Mouse (Mus musculus) cortical plate, adult 2 months (tissue): Measurements from ENCODE around the gene Timm13.
A peak's percentile ranks its signal among the peaks of the same experiment; 100 is the strongest.

Experiments used
- CTCF ChIP-seq: fragments of 200-500 bp; IDR thresholded peaks from 2 replicates; pipeline ENCODE4 v1.5.1; 2011; ENCODE audit warnings: mild to moderate bottlenecking, control low read depth, low read length; ENCODE audit not compliant: insufficient read depth; ENCODE audit errors: extremely low read depth
- POLR2A ChIP-seq: fragments of 200-500 bp; IDR thresholded peaks from 2 replicates; pipeline ENCODE4 v1.6.1; 2011; ENCODE audit warnings: mild to moderate bottlenecking, low read length, control low read depth; ENCODE audit not compliant: insufficient read depth; ENCODE audit errors: extremely low read depth

- TF ChIP-seq POLR2A (peak; percentile 85), CTCF (no peak)
Measured at GRCm38 (mm10) chr10:80854913-80855748, 45.6 kb downstream of the Timm13 start, which contains the start of the genes Lsm7 and Sppl2b.
